ENCODE assay signal across 18 mouse cellular contexts in the genomic region with DNA sequence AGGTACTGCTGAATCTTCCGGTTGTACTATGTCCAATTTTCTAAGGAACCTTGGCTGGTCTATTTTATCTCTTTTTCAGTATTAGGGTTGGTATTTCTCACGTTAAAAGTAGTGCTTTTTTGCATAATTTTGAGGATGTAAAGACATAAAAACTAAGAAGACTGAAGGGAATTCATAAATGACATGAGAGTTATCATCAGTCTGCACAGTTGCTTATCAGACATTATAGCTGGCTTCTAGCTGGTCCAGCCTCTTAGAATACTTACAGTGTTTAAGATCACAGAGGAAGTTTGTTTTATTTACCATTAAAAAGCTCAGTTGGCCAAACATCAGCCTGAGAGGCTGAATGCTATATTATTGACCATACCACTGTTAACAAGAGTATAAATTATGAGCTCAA.
"Had no signal": no experiment of that assay in that cellular context is flagged by ENCODE, and none has a peak within 500 bp of the region (broad histone marks: within the 10 kb centered on the region; RNA-seq: fewer than 3 reads in every experiment).

No protein-coding gene starts in this region.

- H3K4me3 ChIP-seq: midbrain, embryonic 10.5 days; midbrain, embryonic 12.5 days; myocyte; neural tube, embryonic 13.5 days; neural tube, embryonic 15.5 days had no signal

- H3K36me3 ChIP-seq: midbrain, embryonic 10.5 days; midbrain, embryonic 12.5 days; neural tube, embryonic 13.5 days; neural tube, embryonic 15.5 days had no signal

- H3K27me3 ChIP-seq: midbrain, embryonic 12.5 days; neural tube, embryonic 13.5 days; neural tube, embryonic 15.5 days had no signal

- H3K9ac ChIP-seq: lung, embryonic 14.5 days; midbrain, embryonic 12.5 days; neural tube, embryonic 13.5 days; neural tube, embryonic 15.5 days had no signal

- H3K27ac ChIP-seq: midbrain, embryonic 10.5 days; midbrain, embryonic 12.5 days; neural tube, embryonic 13.5 days; neural tube, embryonic 15.5 days had no signal

- H3K4me1 ChIP-seq: midbrain, embryonic 10.5 days; midbrain, embryonic 12.5 days; neural tube, embryonic 15.5 days had no signal

- DNase-seq: lung, adult 18-20 months; lung, embryonic 14.5 days; lung, postnatal 10 days; lung, postnatal 4 days; midbrain, embryonic 14.5 days; retina, postnatal 1 day; right cerebral cortex, adult 18-20 months; right cerebral cortex, postnatal 25 days; right cerebral cortex, postnatal 4 days; spleen, adult 18-20 months; thymus, adult 18-20 months; thymus, postnatal 14 days; thymus, postnatal 36 days had no signal
